Mouse (Mus musculus) midbrain, postnatal 0 days (tissue): ENCODE results near the gene Dcaf12. TPM values are rescaled to one million over a fixed set of nuclear protein-coding genes. Genes with fewer than 3 reads are reported as not detected.

Experiments
- ATAC-seq: fragments of 200-750 bp; cut with Nextera tagmentation; 2 replicates; pipeline ENCODE4 v1.8.0; 2017; ENCODE audit warnings: moderate number of reproducible peaks, mild to moderate bottlenecking, moderate TSS enrichment, moderate library complexity; ENCODE audit not compliant: low FRiP score
- DNase-seq: peaks from one replicate; pipeline ENCODE4 v3.0.0-alpha.2; 2015; ENCODE audit warnings: low spot score
- H3K27ac ChIP-seq: fragments of 300-500 bp; sonication (generic); 2 replicates; pipeline ENCODE4 v1.5.1; 2014; ENCODE audit warnings: low read depth, mild to moderate bottlenecking, low read length, mixed read lengths
- H3K27me3 ChIP-seq: fragments of 300-500 bp; sonication (generic); 2 replicates; pipeline ENCODE4 v1.6.1; 2014; ENCODE audit warnings: low read length, control low read depth, mixed read lengths; ENCODE audit not compliant: insufficient read depth
- H3K36me3 ChIP-seq: fragments of 300-500 bp; sonication (generic); 2 replicates; pipeline ENCODE4 v1.6.1; 2014; ENCODE audit warnings: low read length, control low read depth, mixed read lengths; ENCODE audit not compliant: insufficient read depth
- H3K4me1 ChIP-seq: fragments of 300-500 bp; sonication (generic); 2 replicates; pipeline ENCODE4 v1.6.1; 2014; ENCODE audit warnings: mild to moderate bottlenecking, control low read depth, antibody characterized with exemption, low read length, mixed read lengths; ENCODE audit not compliant: insufficient read depth
- H3K4me2 ChIP-seq: fragments of 300-500 bp; sonication (generic); 2 replicates; pipeline ENCODE4 v1.6.1; 2014; ENCODE audit warnings: low read depth, mild to moderate bottlenecking, low read length, mixed read lengths; ENCODE audit not compliant: poor library complexity, severe bottlenecking
- H3K4me3 ChIP-seq: fragments of 300-500 bp; sonication (generic); 2 replicates; pipeline ENCODE4 v1.5.1; 2014; ENCODE audit warnings: low read depth, mild to moderate bottlenecking, low read length, moderate library complexity
- H3K9ac ChIP-seq: fragments of 300-500 bp; sonication (generic); replicated peaks from 2 replicates; pipeline ENCODE4 v1.6.1; 2014; ENCODE audit warnings: mild to moderate bottlenecking, low read length, moderate library complexity, mixed read lengths; ENCODE audit not compliant: poor library complexity, severe bottlenecking
- H3K9me3 ChIP-seq: fragments of 300-500 bp; sonication (generic); 2 replicates; pipeline ENCODE4 v1.6.1; 2016; ENCODE audit warnings: low read length, control low read depth
- CTCF ChIP-seq: IDR thresholded peaks from 2 replicates; pipeline ENCODE4 v1.5.1; 2016; ENCODE audit warnings: antibody characterized with exemption, mild to moderate bottlenecking
- WGBS: fragments of 180-500 bp; shearing (Covaris S2); extraction: QIAGEN DNeasy Blood & Tissue Kit; methylation state at CpG from one replicate; pipeline ENCODE4 v1.1.7; 2014; 5-methylcytosine and 5-hydroxymethylcytosine counted together
- polyA plus RNA-seq: library from polyadenylated mRNA; unstranded; fragments of >200 nt; fragmentation: Nextera tagmentation; extraction: Ambion mirVana; gene quantifications from 2 replicates; pipeline ENCODE4 v1.2.1, GENCODE M21; 2015
- total RNA-seq: library from RNA; depleted of rRNA; stranded (reverse); fragments of >200 nt; gene quantifications from 2 replicates; pipeline ENCODE4 v1.2.3, GENCODE M21; 2014

Gene Dcaf12
- total and polyA plus RNA-seq, 2 experiments from 2014 or later = 53.2 to 61.2 TPM

- ATAC-seq (no peak), DNase-seq (peak; percentile 64)
- Histone ChIP-seq H3K9ac (no peak overlapping the region), H3K36me3 (peaks cover 9% of the 10 kb centered on the region), H3K4me2 (no peak overlapping the region), H3K9me3 (no peaks in the 10 kb centered on the region), H3K4me1 (no peaks in the 10 kb centered on the region), H3K4me3 (no peak overlapping the region), H3K27ac (no peak overlapping the region), H3K27me3 (no peaks in the 10 kb centered on the region)
- WGBS = 24% methylated on average over 3 of the region's 3 CpGs
- TF ChIP-seq CTCF = peak; percentile 81
Observed at GRCm38 (mm10) chr4:41286420-41286819, 28.3 kb downstream of the Dcaf12 start.

- Histone ChIP-seq H3K4me1 (no peaks in the 10 kb centered on the region), H3K36me3 (no peaks in the 10 kb centered on the region), H3K27me3 (no peaks in the 10 kb centered on the region), H3K27ac (no peak overlapping the region), H3K9me3 (no peaks in the 10 kb centered on the region), H3K4me2 (no peak overlapping the region), H3K4me3 (no peak overlapping the region), H3K9ac (no peak overlapping the region)
- no peak for TF ChIP-seq CTCF
- ATAC-seq (no peak), DNase-seq (no peak)
- WGBS = 83% methylated on average over 2 of the region's 2 CpGs
Observed at GRCm38 (mm10) chr4:41284087-41284486, 30.6 kb downstream of the Dcaf12 start.

GRCm38 (mm10) chr4:41275927-41276326 lies 38.8 kb downstream of the Dcaf12 start:
- no peak for TF ChIP-seq CTCF
- no peaks in the 10 kb centered on the region for H3K9me3 ChIP-seq
- DNase-seq = no peak
- WGBS = 78% methylated on average over 5 of the region's 5 CpGs
- no peaks in the 10 kb centered on the region for H3K27me3 ChIP-seq
- peak overlapping the region; percentile 88 for H3K4me2 ChIP-seq
- no peak for ATAC-seq
- no peaks in the 10 kb centered on the region for H3K36me3 ChIP-seq
- peak overlapping the region; percentile 67 for H3K4me3 ChIP-seq
- peak overlapping the region; percentile 86 for H3K9ac ChIP-seq
- H3K27ac ChIP-seq = no peak overlapping the region
- H3K4me1 ChIP-seq = peaks cover 11% of the 10 kb centered on the region; the same call in 1 of the 2 replicates

GRCm38 (mm10) chr4:41274980-41275850 lies 39.5 kb downstream of the Dcaf12 start, which contains the start of gene Ubap2:
TSS of gene Ubap2 (minus strand) at chr4:41275144.
- peak within 1 kb of the TSS; percentile 90 for H3K27ac ChIP-seq
- ATAC-seq (peak; percentile 98), DNase-seq (peak; percentile 100)
- peak within 1 kb of the TSS; percentile 86 for H3K9ac ChIP-seq
- peak within 1 kb of the TSS; percentile 67 for H3K4me3 ChIP-seq
- under 1% methylated on average over 60 of the region's 60 CpGs for WGBS
- H3K36me3 ChIP-seq = 0 out of 2 replicates have a peak, but pooled peaks cover 3% of the 10 kb centered on the region
- no peak; the same call in 1 of the 2 replicates for TF ChIP-seq CTCF
- H3K4me2 ChIP-seq = peak within 1 kb of the TSS; percentile 88
- peaks cover 11% of the 10 kb centered on the region; the same call in 1 of the 2 replicates for H3K4me1 ChIP-seq
- H3K9me3 ChIP-seq = no peaks in the 10 kb centered on the region
- no peaks in the 10 kb centered on the region for H3K27me3 ChIP-seq

- WGBS = under 1% methylated on average over 18 of the region's 18 CpGs
- no peak for TF ChIP-seq CTCF
Observed at GRCm38 (mm10) chr4:41274377-41274979, 40.2 kb downstream of the Dcaf12 start.

More at GRCm38 (mm10) chr4:41274377-41274979, 40.2 kb downstream of the Dcaf12 start:
- ATAC-seq (peak; percentile 48), DNase-seq (peak; percentile 8)
- Histone ChIP-seq H3K27me3 (no peaks in the 10 kb centered on the region), H3K4me2 (peak overlapping the region; percentile 88), H3K36me3 (0 out of 2 replicates have a peak, but pooled peaks cover 3% of the 10 kb centered on the region), H3K9ac (peak overlapping the region; percentile 86), H3K27ac (peak overlapping the region; percentile 90), H3K9me3 (no peaks in the 10 kb centered on the region), H3K4me3 (peak overlapping the region; percentile 67), H3K4me1 (peaks cover 11% of the 10 kb centered on the region; the same call in 1 of the 2 replicates)
